8 mouse cellular contexts compared by ENCODE assay signal in genomic region chr9:101034448-101035098, GRCm38 (mm10). TPM values are rescaled to one million over a fixed set of nuclear protein-coding genes. Genes with fewer than 3 reads are reported as not detected.
DNase-seq lines count a peak whose midpoint lies in the region; ATAC-seq lines count a peak whose summit lies in the region.

Pccb (minus strand) TSS chr9:101034898.

- peak; percentile 98 for ATAC-seq in inflammation-experienced regulatory T-cells, adult 6 months
- ATAC-seq in megakaryocyte-erythroid progenitor cell, adult 5-6 weeks (replicated peaks; ENCODE audit: low FRiP score, low TSS enrichment, poor library complexity, severe bottlenecking): peak; percentile 93

- DNase-seq in adipocyte (ENCODE audit: low spot score): peak; percentile 98
- DNase-seq in embryo, embryonic 10 days (ENCODE audit: low spot score): peak; percentile 100
- peak; percentile 96 for DNase-seq in gastrocnemius, postnatal 14 days
- DNase-seq in left cerebral cortex, postnatal 10 days (ENCODE audit: extremely low spot score in 1 of 2, low spot score in 2 of 2): peak; percentile 96 to 97
- peak; percentile 92 for DNase-seq in right cerebral cortex, postnatal 25 days
- peak; percentile 93 to 95 for DNase-seq in urinary bladder, postnatal 4 days (ENCODE audit: low spot score in 2 of 2)

- intact Hi-C loops in gastrocnemius, postnatal 14 days (cut with DNase I; ENCODE audit: low total_unique reads): no loop called here
- intact Hi-C loops in left cerebral cortex, postnatal 10 days (cut with DNase I): loop anchor here (5.0 kb wide), 1 partner anchor 38 kb away; the partner anchor contains the start of gene Msl2

RNA-seq across cellular contexts. Expression of gene Pccb, which starts in this region (rescaled TPM):
- total RNA-seq in gastrocnemius, postnatal 14 days (2021): 10 to 100 TPM; 48.7 to 57.5 TPM
- 1 to 10 TPM; 5.1 to 8.3 (median 8.1) TPM for polyA plus RNA-seq in inflammation-experienced regulatory T-cells, adult 6 months (2017; shearing (Covaris generic))
- total RNA-seq in left cerebral cortex, postnatal 10 days (2021): 10 to 100 TPM; 54.1 to 56.4 TPM
- total RNA-seq in megakaryocyte-erythroid progenitor cell, adult 5-6 weeks (2014; fragmentation: Nextera tagmentation): 27.7 and 37.8 TPM in 2 replicates
- 23.4 and 33.2 TPM in 2 replicates for total RNA-seq in megakaryocyte-erythroid progenitor cell, adult 5-6 weeks (2017)

Comparison
In these comparisons a context has a peak if more than half of its experiments do, and no peak if none do; other contexts are left out.
1. Peak in every context shown above with its lines: DNase-seq and ATAC-seq.